Mouse (Mus musculus) ES-Bruce4 (cell line): ENCODE data around the gene Nrgn. TPM values are rescaled to one million over a fixed set of nuclear protein-coding genes. Genes with fewer than 3 reads are reported as not detected.

Source experiments
- H3K27ac ChIP-seq: 2 replicates; pipeline ENCODE4 v1.5.1; 2012; ENCODE audit warnings: low read length, inconsistent platforms; ENCODE audit not compliant: insufficient read depth
- H3K27me3 ChIP-seq: 2 replicates; pipeline ENCODE4 v1.6.1; 2012; ENCODE audit warnings: mild to moderate bottlenecking, low read length, inconsistent platforms; ENCODE audit not compliant: control insufficient read depth, poor library complexity, insufficient read depth, severe bottlenecking
- H3K36me3 ChIP-seq: 2 replicates; pipeline ENCODE4 v1.6.1; 2012; ENCODE audit warnings: inconsistent platforms, mild to moderate bottlenecking, low read length, moderate library complexity; ENCODE audit not compliant: control insufficient read depth, poor library complexity, insufficient read depth, severe bottlenecking
- H3K4me1 ChIP-seq: one replicate; pipeline ENCODE4 v1.8.1; 2011; ENCODE audit warnings: low read length; ENCODE audit not compliant: control insufficient read depth, insufficient read depth
- H3K4me3 ChIP-seq: 2 replicates; pipeline ENCODE4 v1.5.1; 2011; ENCODE audit warnings: low read depth, mild to moderate bottlenecking, low read length
- H3K9ac ChIP-seq: 2 replicates; pipeline ENCODE4 v1.6.1; 2012; ENCODE audit warnings: low read depth, mild to moderate bottlenecking, inconsistent platforms; ENCODE audit not compliant: poor library complexity, severe bottlenecking
- H3K9me3 ChIP-seq: replicated peaks from 2 replicates; pipeline ENCODE4 v1.6.1; 2012; ENCODE audit warnings: mild to moderate bottlenecking, low read length, inconsistent platforms; ENCODE audit not compliant: control insufficient read depth, poor library complexity, insufficient read depth, severe bottlenecking
- CTCF ChIP-seq: IDR thresholded peaks from one replicate; pipeline ENCODE4 v1.8.1; 2011; ENCODE audit warnings: low read depth, low read length
- EP300 ChIP-seq: IDR thresholded peaks from 2 replicates; pipeline ENCODE4 v1.6.1; 2011; ENCODE audit warnings: low read depth, low read length; ENCODE audit not compliant: insufficient read depth
- POLR2A ChIP-seq: IDR thresholded peaks from one replicate; pipeline ENCODE4 v1.8.1; 2011; ENCODE audit warnings: low read length; ENCODE audit not compliant: insufficient read depth
- polyA plus RNA-seq: library from polyadenylated mRNA; stranded (reverse); fragments of >200 nt; gene quantifications from 2 replicates; pipeline ENCODE4 v1.2.4, GENCODE M21; 2011; ENCODE audit warnings: low read depth; ENCODE audit not compliant: missing spikeins, insufficient read depth, insufficient read length

The Nrgn gene
- 1.2 and 3.3 TPM in 2 replicates for polyA plus RNA-seq

GRCm38 (mm10) chr9:37552536-37553293 lies at the start of gene Nrgn:
Gene Nrgn, minus strand, starts transcription at chr9:37552904.
- H3K9me3 ChIP-seq: no peaks in the 10 kb centered on the region
- H3K27ac ChIP-seq: no peak within 1 kb of the TSS
- H3K27me3 ChIP-seq: no peaks in the 10 kb centered on the region; the same call in 1 of the 2 replicates
- H3K9ac ChIP-seq: peak within 1 kb of the TSS; percentile 1; the same call in 1 of the 2 replicates
- H3K4me3 ChIP-seq: peak within 1 kb of the TSS; percentile 70
- no peaks in the 10 kb centered on the region for H3K4me1 ChIP-seq
- no peaks in the 10 kb centered on the region for H3K36me3 ChIP-seq
- no peak for TF ChIP-seq CTCF
- no peak for TF ChIP-seq EP300
- TF ChIP-seq POLR2A: no peak

DNA sequence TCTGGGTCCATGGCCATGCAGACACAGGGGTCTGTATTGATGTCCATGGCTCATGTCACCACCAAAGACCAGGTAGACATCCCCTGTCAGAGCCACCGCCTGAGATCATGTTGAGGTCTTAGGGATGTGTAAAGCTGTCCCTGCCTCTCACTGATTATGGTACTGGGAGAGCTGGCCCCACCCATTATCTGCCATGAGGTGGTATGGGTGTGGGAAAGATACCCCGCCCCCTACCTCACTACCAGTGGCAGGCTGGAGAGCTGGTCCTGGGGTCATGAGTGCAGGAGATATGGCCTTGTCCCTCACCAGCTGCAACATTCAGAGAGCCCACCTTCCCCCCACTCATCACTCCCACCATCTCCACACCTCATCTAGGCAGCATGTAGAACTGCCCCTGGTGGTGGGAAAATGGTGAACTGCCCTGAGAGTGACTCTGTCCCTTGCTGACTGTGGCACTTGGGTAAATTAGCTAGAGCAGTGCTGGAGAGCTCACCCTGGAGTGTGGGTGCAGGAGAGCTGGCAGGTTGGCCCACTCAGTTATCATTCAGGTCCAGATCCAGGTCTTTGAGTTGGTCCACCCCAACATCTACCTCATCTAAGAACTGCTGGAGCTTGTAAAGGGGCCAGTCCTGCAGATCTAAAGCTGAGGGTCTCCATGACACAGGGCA lies 48.0 kb upstream of the Nrgn start:
- Histone ChIP-seq H3K27ac (no peak overlapping the region), H3K4me3 (no peak overlapping the region), H3K27me3 (no peaks in the 10 kb centered on the region), H3K9me3 (no peaks in the 10 kb centered on the region), H3K4me1 (no peaks in the 10 kb centered on the region), H3K36me3 (no peaks in the 10 kb centered on the region), H3K9ac (no peak overlapping the region)
- TF ChIP-seq EP300 (no peak), CTCF (no peak), POLR2A (no peak)

GRCm38 (mm10) chr9:37598637-37599036 lies 45.9 kb upstream of the Nrgn start:
- no peak overlapping the region for H3K27ac ChIP-seq
- H3K9ac ChIP-seq: no peak overlapping the region
- no peaks in the 10 kb centered on the region for H3K4me1 ChIP-seq
- no peak overlapping the region for H3K4me3 ChIP-seq
- TF ChIP-seq EP300 (no peak), CTCF (no peak), POLR2A (no peak)
- no peaks in the 10 kb centered on the region for H3K27me3 ChIP-seq
- H3K9me3 ChIP-seq: no peaks in the 10 kb centered on the region
- H3K36me3 ChIP-seq: no peaks in the 10 kb centered on the region

DNA sequence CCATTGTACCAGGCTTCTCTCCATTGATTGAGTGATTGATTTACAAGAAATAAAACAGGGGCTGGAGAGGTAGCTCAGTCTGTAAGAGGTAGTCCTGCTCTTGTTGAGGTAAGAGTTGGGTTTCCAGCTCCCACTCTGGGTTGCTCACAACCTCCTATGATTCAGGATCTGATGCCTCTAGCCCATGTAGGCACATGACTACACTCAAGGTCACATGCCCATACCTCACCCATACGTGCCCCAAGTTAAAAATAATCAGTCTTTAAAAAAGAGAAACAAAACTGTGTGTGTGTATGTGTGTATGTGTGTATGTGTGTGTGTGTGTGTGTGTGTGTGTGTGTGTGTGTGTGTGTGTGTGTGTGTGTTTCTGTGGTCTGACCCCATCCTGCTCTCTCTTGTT lies 42.9 kb upstream of the Nrgn start:
- Histone ChIP-seq H3K27ac (no peak overlapping the region), H3K9ac (no peak overlapping the region), H3K4me1 (no peaks in the 10 kb centered on the region), H3K36me3 (no peaks in the 10 kb centered on the region), H3K9me3 (no peaks in the 10 kb centered on the region), H3K27me3 (no peaks in the 10 kb centered on the region), H3K4me3 (no peak overlapping the region)
- TF ChIP-seq EP300: no peak
- TF ChIP-seq POLR2A: no peak
- no peak for TF ChIP-seq CTCF

GRCm38 (mm10) chr9:37593690-37594089 lies 41.0 kb upstream of the Nrgn start:
- TF ChIP-seq CTCF (no peak), POLR2A (no peak), EP300 (no peak)
- Histone ChIP-seq H3K27me3 (no peaks in the 10 kb centered on the region), H3K9ac (no peak overlapping the region), H3K4me1 (no peaks in the 10 kb centered on the region), H3K36me3 (no peaks in the 10 kb centered on the region), H3K27ac (no peak overlapping the region), H3K9me3 (no peaks in the 10 kb centered on the region), H3K4me3 (no peak overlapping the region)

GRCm38 (mm10) chr9:37592633-37593032 lies 39.9 kb upstream of the Nrgn start:
- no peaks in the 10 kb centered on the region for H3K27me3 ChIP-seq

More at GRCm38 (mm10) chr9:37592633-37593032, 39.9 kb upstream of the Nrgn start:
- Histone ChIP-seq H3K36me3 (no peaks in the 10 kb centered on the region), H3K4me3 (no peak overlapping the region), H3K27ac (no peak overlapping the region), H3K4me1 (no peaks in the 10 kb centered on the region), H3K9ac (no peak overlapping the region), H3K9me3 (no peaks in the 10 kb centered on the region)
- no peak for TF ChIP-seq EP300
- no peak for TF ChIP-seq POLR2A
- no peak for TF ChIP-seq CTCF
